Mouse (Mus musculus): Measurements from ENCODE around the gene Tekt3.

DNA sequence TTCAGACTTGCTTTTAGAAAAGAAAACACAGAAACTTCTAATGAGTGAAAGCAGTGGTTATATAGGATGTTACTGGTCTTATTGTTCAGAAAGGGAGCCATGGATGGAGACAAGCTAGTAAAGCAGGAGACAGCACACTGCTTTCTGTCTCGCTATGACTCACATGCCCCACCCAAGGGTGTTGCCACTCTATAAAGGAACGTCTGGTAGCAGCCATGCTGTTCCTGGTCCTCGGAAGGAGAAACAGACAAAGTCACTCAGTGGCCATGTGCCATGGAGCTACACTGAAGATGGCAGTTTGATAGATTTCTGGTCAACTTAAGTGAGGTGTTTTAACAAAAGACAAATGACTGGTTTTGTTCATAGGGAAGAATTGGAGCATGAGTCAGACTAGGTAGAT, 37.9 kb downstream of the Tekt3 start:
- TF ChIP-seq POLR2A (IDR thresholded peaks at IDR 0.05; ENCODE audit: insufficient read depth, low read depth, low read length) (no peak), CTCF (IDR thresholded peaks at IDR 0.05; ENCODE audit: insufficient read depth, low read depth, low read length) (no peak)

Measured in olfactory bulb, adult 2 months (tissue).